Mouse (Mus musculus): ENCODE results near the gene Kcnk12. TPM values are rescaled to one million over a fixed set of nuclear protein-coding genes. Genes with fewer than 3 reads are reported as not detected.

The Kcnk12 gene
- polyA plus RNA-seq, 1 experiment from 2014 or later, result 0.32 TPM

GRCm38 (mm10) chr17:87798423-87798941, 688 bp upstream of the Kcnk12 start:
- peaks cover 62% of the 10 kb centered on the region for H3K27me3 ChIP-seq (replicated peaks)
- H3K27ac ChIP-seq, result no peak overlapping the region
- no peaks in the 10 kb centered on the region for H3K9me3 ChIP-seq
- 0% methylated on average over 39 of the region's 40 CpGs for WGBS
- peak overlapping the region; percentile 26; the same call in 1 of the 2 replicates for H3K9ac ChIP-seq
- peak; percentile 56; the same call in 1 of the 2 replicates for ATAC-seq (ENCODE audit: low FRiP score, low read depth)
- peaks cover 26% of the 10 kb centered on the region for H3K4me1 ChIP-seq
- H3K4me3 ChIP-seq, result peak overlapping the region; percentile 41
- no peaks in the 10 kb centered on the region for H3K36me3 ChIP-seq
- H3K4me2 ChIP-seq (replicated peaks), result peak overlapping the region; percentile 85

GRCm38 (mm10) chr17:87796881-87797416, 845 bp downstream of the Kcnk12 start:
- H3K4me2 ChIP-seq (replicated peaks), result peak overlapping the region; percentile 85
- H3K36me3 ChIP-seq, result no peaks in the 10 kb centered on the region
- H3K9ac ChIP-seq, result peak overlapping the region; percentile 42
- WGBS, result under 1% methylated on average over 72 of the region's 72 CpGs
- peaks cover 62% of the 10 kb centered on the region for H3K27me3 ChIP-seq (replicated peaks)
- H3K9me3 ChIP-seq, result no peaks in the 10 kb centered on the region
- peaks cover 26% of the 10 kb centered on the region for H3K4me1 ChIP-seq
- H3K4me3 ChIP-seq, result peak overlapping the region; percentile 41
- ATAC-seq (ENCODE audit: low FRiP score, low read depth), result peak; percentile 34
- no peak overlapping the region for H3K27ac ChIP-seq

- H3K36me3 ChIP-seq, result no peaks in the 10 kb centered on the region
- H3K4me1 ChIP-seq, result peaks cover 26% of the 10 kb centered on the region
- H3K9ac ChIP-seq, result no peak overlapping the region
- H3K9me3 ChIP-seq, result no peaks in the 10 kb centered on the region
- 31% methylated on average over 12 of the region's 12 CpGs for WGBS
- H3K4me2 ChIP-seq (replicated peaks), result peak overlapping the region; percentile 85
- peak overlapping the region; percentile 41; the same call in 1 of the 2 replicates for H3K4me3 ChIP-seq
- H3K27me3 ChIP-seq (replicated peaks), result peaks cover 62% of the 10 kb centered on the region
- no peak for ATAC-seq (ENCODE audit: low FRiP score, low read depth)
- no peak overlapping the region for H3K27ac ChIP-seq
Measured at GRCm38 (mm10) chr17:87795927-87796714, 1.7 kb downstream of the Kcnk12 start.

DNA sequence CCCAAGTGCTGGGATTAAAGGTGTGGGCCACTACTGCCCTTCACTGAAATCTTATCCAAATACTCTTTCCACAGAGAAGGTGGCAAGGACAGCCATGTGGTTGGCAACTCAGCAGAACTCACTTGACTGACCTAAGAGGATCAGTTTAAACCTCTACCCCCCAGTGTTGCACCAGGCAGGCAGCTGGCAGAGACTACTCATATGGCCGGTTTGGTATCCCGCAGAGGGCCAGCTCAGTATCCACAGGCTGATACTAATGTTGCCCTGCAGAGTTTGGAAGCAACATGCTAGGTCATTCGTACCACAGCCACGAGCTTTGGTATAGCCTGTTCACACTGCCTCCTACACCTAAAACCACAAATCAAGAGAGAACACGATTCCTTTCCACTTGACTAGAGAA, 3.0 kb downstream of the Kcnk12 start:
- Histone ChIP-seq H3K36me3 (no peaks in the 10 kb centered on the region), H3K4me1 (peaks cover 26% of the 10 kb centered on the region), H3K27ac (no peak overlapping the region), H3K9me3 (no peaks in the 10 kb centered on the region), H3K4me2 (replicated peaks) (no peak overlapping the region), H3K27me3 (replicated peaks) (peaks cover 51% of the 10 kb centered on the region), H3K4me3 (no peak overlapping the region), H3K9ac (no peak overlapping the region)
- ATAC-seq (ENCODE audit: low FRiP score, low read depth), result no peak
- 74% methylated on average over 5 of the region's 5 CpGs for WGBS

DNA sequence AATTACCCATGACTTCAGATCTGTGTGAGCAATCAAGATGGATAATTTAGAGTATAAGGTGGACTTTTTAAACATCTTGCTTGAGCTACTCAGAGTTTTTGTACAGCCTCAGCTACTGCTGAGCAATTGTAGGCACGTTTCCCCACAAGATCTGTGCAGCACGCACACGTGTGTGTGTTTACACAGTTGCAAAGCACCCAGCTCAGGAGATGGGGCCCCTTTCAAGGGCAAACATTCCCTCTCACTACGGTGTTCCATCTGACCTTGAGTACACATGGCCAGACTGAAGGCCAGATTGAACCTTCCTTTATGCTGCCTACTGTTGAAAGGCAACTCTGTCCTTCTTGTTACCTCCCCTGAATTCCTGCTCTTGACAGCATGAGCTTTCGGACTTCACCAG, 4.5 kb downstream of the Kcnk12 start:
- Histone ChIP-seq H3K27me3 (replicated peaks) (peaks cover 36% of the 10 kb centered on the region), H3K9me3 (no peaks in the 10 kb centered on the region), H3K4me2 (replicated peaks) (no peak overlapping the region), H3K4me1 (peaks cover 20% of the 10 kb centered on the region), H3K4me3 (no peak overlapping the region), H3K36me3 (no peaks in the 10 kb centered on the region), H3K9ac (no peak overlapping the region), H3K27ac (no peak overlapping the region)
- 61% methylated on average over 5 of the region's 5 CpGs for WGBS
- ATAC-seq (ENCODE audit: low FRiP score, low read depth), result no peak

DNA sequence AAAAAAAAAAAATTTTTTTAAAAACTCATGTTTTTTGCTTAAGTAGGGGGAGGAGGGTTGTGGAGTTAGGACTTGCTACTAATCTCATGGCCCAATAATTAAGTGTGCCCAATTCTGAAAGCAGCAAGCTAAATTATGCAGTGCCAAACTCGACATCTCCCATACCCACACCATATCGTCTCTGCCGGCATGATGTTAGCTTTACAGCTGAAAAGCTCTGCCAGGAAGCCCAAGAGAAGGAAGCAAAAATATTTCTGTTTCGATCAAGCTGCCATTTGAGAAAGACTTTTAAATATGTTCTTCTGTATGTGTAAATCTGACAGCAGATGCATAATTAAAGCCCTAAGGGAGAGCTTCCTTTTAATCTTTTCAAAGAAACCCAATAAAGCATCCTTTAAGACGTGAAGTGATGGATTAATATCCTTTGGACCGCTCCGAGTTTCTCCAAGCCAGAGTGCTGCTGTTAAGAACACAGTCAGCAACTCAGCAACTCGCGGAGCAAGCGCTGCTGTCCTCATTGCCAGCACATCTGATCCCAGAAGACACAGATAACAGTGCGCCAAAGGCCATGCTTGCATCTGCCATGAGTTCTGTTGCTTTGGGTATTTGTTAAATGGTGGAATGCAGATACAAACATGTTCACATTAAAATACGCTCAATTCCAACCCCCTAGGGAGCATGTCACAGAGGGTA, 5.0 kb downstream of the Kcnk12 start:
- 69% methylated on average over 12 of the region's 12 CpGs for WGBS
- Histone ChIP-seq H3K4me3 (no peak overlapping the region), H3K4me2 (replicated peaks) (no peak overlapping the region), H3K27ac (no peak overlapping the region), H3K4me1 (peaks cover 15% of the 10 kb centered on the region), H3K9me3 (no peaks in the 10 kb centered on the region), H3K27me3 (replicated peaks) (peaks cover 31% of the 10 kb centered on the region), H3K9ac (no peak overlapping the region), H3K36me3 (no peaks in the 10 kb centered on the region)
- no peak for ATAC-seq (ENCODE audit: low FRiP score, low read depth)

DNA sequence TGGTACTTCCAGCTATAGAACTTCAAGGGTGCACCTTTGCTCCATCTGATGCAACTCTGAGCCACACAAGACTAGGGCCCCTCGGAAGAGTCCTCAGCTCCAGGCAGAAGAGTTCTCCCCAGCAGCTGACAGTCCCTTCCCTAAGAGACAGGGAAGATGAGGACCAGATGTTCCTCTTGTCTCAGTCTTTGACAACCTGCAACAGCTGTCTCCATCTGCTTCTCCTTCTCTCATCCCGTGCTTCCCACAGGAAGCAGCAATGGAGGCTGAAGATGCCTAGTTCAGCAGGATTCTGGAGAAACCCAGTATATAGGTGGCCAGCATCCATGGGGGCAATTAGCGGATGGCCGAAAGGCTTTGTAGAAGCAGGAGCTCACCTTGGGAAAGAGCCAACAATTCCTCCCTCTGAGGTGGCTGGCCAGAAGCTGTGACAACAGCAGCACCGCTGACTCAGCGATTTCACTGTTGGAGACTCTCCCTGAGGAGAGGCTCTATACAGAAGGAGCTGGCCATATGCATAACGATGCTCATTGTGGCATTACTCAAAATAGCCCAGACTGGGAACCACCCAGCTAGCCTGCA, 6.2 kb downstream of the Kcnk12 start:
- Histone ChIP-seq H3K27ac (no peak overlapping the region), H3K27me3 (replicated peaks) (peaks cover 19% of the 10 kb centered on the region), H3K36me3 (no peaks in the 10 kb centered on the region), H3K4me2 (replicated peaks) (no peak overlapping the region), H3K4me1 (peaks cover 3% of the 10 kb centered on the region; the same call in 1 of the 2 replicates), H3K9me3 (no peaks in the 10 kb centered on the region), H3K9ac (no peak overlapping the region), H3K4me3 (no peak overlapping the region)
- 76% methylated on average over 7 of the region's 7 CpGs for WGBS
- no peak for ATAC-seq (ENCODE audit: low FRiP score, low read depth)

- Histone ChIP-seq H3K4me1 (no peaks in the 10 kb centered on the region), H3K27ac (no peak overlapping the region)
- ATAC-seq (ENCODE audit: low FRiP score, low read depth), result no peak
Measured at GRCm38 (mm10) chr17:87790661-87791060, 7.1 kb downstream of the Kcnk12 start.

GRCm38 (mm10) chr17:87788216-87788615, 9.6 kb downstream of the Kcnk12 start:
- Histone ChIP-seq H3K27ac (no peak overlapping the region), H3K4me1 (no peaks in the 10 kb centered on the region), H3K4me2 (replicated peaks) (no peak overlapping the region), H3K9ac (no peak overlapping the region), H3K36me3 (no peaks in the 10 kb centered on the region), H3K4me3 (no peak overlapping the region), H3K27me3 (replicated peaks) (no peaks in the 10 kb centered on the region), H3K9me3 (no peaks in the 10 kb centered on the region)
- ATAC-seq (ENCODE audit: low FRiP score, low read depth), result no peak
- WGBS, result 79% methylated on average over 6 of the region's 6 CpGs

More at GRCm38 (mm10) chr17:87790661-87791060, 7.1 kb downstream of the Kcnk12 start:
- no peak overlapping the region for H3K4me2 ChIP-seq (replicated peaks)
- H3K9me3 ChIP-seq, result no peaks in the 10 kb centered on the region
- H3K36me3 ChIP-seq, result no peaks in the 10 kb centered on the region
- H3K9ac ChIP-seq, result no peak overlapping the region
- peaks cover 10% of the 10 kb centered on the region for H3K27me3 ChIP-seq (replicated peaks)
- no peak overlapping the region for H3K4me3 ChIP-seq
- WGBS, result 93% methylated on average over 5 of the region's 5 CpGs

- H3K9me3 ChIP-seq, result no peaks in the 10 kb centered on the region
- H3K4me2 ChIP-seq (replicated peaks), result no peak overlapping the region
- no peaks in the 10 kb centered on the region for H3K27me3 ChIP-seq (replicated peaks)
- H3K4me1 ChIP-seq, result no peaks in the 10 kb centered on the region
- no peak overlapping the region for H3K9ac ChIP-seq
- no peak for ATAC-seq (ENCODE audit: low FRiP score, low read depth)
- H3K27ac ChIP-seq, result no peak overlapping the region
- H3K4me3 ChIP-seq, result no peak overlapping the region
- 88% methylated on average over 4 of the region's 4 CpGs for WGBS
- no peaks in the 10 kb centered on the region for H3K36me3 ChIP-seq
Measured at GRCm38 (mm10) chr17:87787711-87788110, 10.1 kb downstream of the Kcnk12 start.

DNA sequence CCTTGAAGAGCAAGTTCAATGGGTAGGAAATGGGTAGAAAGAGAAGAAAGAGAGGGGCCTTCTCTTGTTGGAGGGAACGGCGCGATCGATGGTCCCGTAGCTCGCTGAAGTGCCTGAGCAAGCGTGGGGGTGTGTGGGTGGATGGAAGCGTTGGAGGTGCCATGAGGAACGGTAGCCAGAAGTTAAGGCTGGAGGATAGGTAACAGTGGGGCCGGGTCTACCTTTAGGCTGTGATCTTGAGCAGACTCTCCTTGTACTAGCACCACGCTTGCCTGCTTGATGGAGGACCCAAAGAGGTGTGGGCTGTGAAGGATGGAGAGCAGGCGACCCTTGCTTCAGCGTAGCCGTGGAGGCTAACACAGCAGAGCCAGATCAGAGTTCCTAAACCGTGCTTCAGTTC, 12.1 kb downstream of the Kcnk12 start:
- Histone ChIP-seq H3K9me3 (no peaks in the 10 kb centered on the region), H3K4me2 (replicated peaks) (no peak overlapping the region), H3K36me3 (no peaks in the 10 kb centered on the region), H3K4me1 (no peaks in the 10 kb centered on the region), H3K27ac (no peak overlapping the region), H3K27me3 (replicated peaks) (no peaks in the 10 kb centered on the region), H3K4me3 (no peak overlapping the region), H3K9ac (no peak overlapping the region)
- no peak for ATAC-seq (ENCODE audit: low FRiP score, low read depth)
- WGBS, result 95% methylated on average over 15 of the region's 15 CpGs

- no peaks in the 10 kb centered on the region for H3K9me3 ChIP-seq
- no peak overlapping the region for H3K27ac ChIP-seq
- H3K27me3 ChIP-seq (replicated peaks), result no peaks in the 10 kb centered on the region
- no peaks in the 10 kb centered on the region for H3K4me1 ChIP-seq
- no peak overlapping the region for H3K4me2 ChIP-seq (replicated peaks)
- H3K9ac ChIP-seq, result no peak overlapping the region
- H3K36me3 ChIP-seq, result no peaks in the 10 kb centered on the region
- H3K4me3 ChIP-seq, result no peak overlapping the region
- ATAC-seq (ENCODE audit: low FRiP score, low read depth), result no peak
- 85% methylated on average over 2 of the region's 2 CpGs for WGBS
Measured at GRCm38 (mm10) chr17:87784911-87785310, 12.9 kb downstream of the Kcnk12 start.

Data from neural tube, embryonic 12.5 days (tissue).